Mouse (Mus musculus): ENCODE data around the gene Crlf1.

Crlf1 gene

GRCm38 (mm10) chr8:70468733-70469132 is 24.2 kb upstream of the Crlf1 start:
- DNase-seq (ENCODE audit: low read depth in 2 of 2, low spot score in 2 of 2) = no peak

DNA sequence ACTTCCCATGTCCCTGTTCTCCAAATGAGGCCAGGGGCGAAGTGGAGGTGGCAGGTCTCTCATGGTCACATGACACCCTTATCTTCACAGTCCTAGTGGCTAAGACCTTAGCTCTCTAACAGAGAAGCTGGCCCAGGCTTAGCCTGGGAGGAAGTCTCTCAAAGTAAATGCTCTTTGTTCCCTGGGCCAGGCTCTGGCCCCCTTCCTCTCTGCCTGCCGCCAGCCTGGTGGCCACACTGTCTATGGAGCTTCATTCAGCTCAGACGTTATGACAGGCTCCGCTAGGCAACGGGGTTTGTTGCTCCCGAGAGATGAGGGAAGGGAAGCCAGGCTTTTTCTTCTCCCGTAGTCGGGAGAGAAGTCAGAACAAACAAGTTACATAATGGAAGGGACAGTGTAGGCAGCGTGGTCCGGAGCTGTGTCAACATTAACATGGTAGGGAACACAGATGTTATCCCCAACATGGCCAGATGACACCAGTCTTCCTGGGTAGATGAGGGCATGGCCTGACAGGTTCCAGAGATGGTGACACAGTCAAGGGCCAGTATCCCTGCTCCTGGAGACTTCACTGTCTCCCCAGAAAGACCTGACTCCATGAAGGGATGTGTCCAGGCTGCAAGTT is 23.6 kb upstream of the Crlf1 start:
- DNase-seq (ENCODE audit: low read depth in 2 of 2, low spot score in 2 of 2) = no peak

DNA sequence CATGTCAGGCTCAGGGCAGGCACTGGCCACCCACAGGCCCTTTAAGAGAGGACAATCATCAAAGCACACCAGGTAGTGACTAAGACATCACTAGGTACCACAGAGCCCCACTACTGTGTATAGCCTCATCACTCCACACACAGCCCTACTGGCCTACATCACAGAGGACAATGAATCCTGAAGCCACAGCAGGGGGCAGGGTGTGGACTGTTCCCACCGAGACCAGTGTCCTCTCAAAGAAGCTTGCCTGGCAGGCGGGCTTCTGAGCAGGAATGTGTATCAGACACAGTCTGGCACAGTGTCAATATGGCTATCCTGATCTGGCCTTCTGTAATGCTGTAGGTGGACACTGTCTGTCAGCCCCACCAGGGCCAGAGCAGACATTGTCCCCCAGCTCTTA is 23.0 kb upstream of the Crlf1 start:
- DNase-seq (ENCODE audit: low read depth in 2 of 2, low spot score in 2 of 2) = no peak

GRCm38 (mm10) chr8:70471856-70472255 is 21.1 kb upstream of the Crlf1 start:
- DNase-seq (ENCODE audit: low read depth in 2 of 2, low spot score in 2 of 2) = no peak

- DNase-seq (ENCODE audit: low read depth in 2 of 2, low spot score in 2 of 2) = peak; percentile 83 to 92
These were observed 16.4 kb upstream of the Crlf1 start, which contains the start of gene Klhl26 for GRCm38 (mm10) chr8:70476333-70477268. Klhl26 (minus strand) TSS chr8:70476968.

GRCm38 (mm10) chr8:70477269-70477982 is 15.5 kb upstream of the Crlf1 start:
- no peak for DNase-seq (ENCODE audit: low read depth in 2 of 2, low spot score in 2 of 2)

DNA sequence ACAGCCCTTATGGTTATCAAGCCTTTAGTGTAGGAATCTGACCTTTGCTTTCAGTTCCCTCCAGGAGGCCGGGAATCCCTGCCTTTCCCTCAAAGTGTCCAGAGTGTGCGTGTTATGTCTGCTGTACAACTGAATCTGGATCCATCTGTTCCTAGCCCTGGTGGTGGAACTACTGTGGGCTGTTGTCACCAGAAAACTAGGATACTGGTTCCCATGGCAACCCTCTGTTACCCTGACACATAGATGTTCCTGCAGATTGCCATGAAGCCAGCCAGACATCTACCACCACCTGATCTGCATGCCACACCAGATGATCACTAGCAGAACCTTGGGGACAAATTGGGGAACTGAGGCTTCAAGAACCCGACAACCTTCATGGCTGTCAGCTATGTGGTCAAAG is 11.1 kb upstream of the Crlf1 start:
- DNase-seq (ENCODE audit: low read depth in 2 of 2, low spot score in 2 of 2) = no peak

DNA sequence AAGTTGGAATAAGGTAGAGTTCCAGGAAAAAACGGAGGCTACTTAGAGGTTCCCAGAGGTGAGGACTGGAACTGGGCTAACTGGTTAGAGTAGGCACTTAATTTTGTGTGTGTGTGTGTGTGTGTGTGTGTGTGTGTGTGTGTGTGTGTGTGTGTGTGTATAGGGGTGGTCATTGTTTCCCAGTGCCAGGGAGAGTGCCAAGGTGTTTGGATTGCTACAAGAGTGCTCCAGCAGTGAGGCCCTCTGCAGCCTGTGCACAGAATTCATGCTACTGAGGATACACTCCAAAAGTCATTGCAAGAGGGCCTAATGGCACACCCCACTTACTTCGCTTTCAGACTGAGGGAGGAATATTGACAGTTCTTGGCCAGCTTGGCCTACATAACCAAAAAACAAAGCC is 10.0 kb upstream of the Crlf1 start:
- no peak for DNase-seq (ENCODE audit: low read depth in 2 of 2, low spot score in 2 of 2)

- DNase-seq (ENCODE audit: low read depth in 2 of 2, low spot score in 2 of 2) = no peak
These were observed 6.7 kb upstream of the Crlf1 start for GRCm38 (mm10) chr8:70486191-70486681.

- no peak for DNase-seq (ENCODE audit: low read depth in 2 of 2, low spot score in 2 of 2)
These were observed 5.9 kb upstream of the Crlf1 start, which contains the start of gene Tmem59l for GRCm38 (mm10) chr8:70486941-70487520. Tmem59l (minus strand) TSS chr8:70487358.

GRCm38 (mm10) chr8:70487993-70488796 is 4.8 kb upstream of the Crlf1 start:
- no peak for DNase-seq (ENCODE audit: low read depth in 2 of 2, low spot score in 2 of 2)

DNA sequence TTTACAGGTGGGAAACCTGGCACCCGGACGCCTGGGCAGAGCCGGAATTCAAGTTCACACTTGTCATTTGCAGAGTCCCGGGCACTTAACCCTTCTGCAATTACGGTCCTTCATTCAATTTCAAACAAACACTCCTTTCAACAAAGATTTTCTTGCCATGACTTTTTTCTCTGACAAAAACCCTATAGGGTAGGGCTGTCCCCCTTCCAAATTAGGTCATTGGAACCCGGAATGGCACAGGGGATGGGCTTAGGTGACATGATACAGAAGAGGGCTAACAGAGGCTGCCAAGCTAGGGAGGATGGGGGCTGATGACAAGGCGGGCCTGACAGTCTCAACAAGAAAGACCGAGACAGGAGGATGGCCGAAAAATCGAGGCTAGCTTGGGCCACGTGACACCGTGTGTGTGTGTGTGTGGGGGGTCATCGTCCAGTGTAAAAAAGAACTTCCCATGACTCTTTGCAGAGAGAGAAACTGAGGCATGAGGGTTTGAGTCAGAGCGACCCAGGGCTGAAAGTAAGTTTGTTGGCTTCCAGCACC is 4.0 kb upstream of the Crlf1 start:
- no peak for DNase-seq (ENCODE audit: low read depth in 2 of 2, low spot score in 2 of 2)

- no peak for DNase-seq (ENCODE audit: low read depth in 2 of 2, low spot score in 2 of 2)
These were observed 3.4 kb upstream of the Crlf1 start for GRCm38 (mm10) chr8:70489576-70489975.

DNA sequence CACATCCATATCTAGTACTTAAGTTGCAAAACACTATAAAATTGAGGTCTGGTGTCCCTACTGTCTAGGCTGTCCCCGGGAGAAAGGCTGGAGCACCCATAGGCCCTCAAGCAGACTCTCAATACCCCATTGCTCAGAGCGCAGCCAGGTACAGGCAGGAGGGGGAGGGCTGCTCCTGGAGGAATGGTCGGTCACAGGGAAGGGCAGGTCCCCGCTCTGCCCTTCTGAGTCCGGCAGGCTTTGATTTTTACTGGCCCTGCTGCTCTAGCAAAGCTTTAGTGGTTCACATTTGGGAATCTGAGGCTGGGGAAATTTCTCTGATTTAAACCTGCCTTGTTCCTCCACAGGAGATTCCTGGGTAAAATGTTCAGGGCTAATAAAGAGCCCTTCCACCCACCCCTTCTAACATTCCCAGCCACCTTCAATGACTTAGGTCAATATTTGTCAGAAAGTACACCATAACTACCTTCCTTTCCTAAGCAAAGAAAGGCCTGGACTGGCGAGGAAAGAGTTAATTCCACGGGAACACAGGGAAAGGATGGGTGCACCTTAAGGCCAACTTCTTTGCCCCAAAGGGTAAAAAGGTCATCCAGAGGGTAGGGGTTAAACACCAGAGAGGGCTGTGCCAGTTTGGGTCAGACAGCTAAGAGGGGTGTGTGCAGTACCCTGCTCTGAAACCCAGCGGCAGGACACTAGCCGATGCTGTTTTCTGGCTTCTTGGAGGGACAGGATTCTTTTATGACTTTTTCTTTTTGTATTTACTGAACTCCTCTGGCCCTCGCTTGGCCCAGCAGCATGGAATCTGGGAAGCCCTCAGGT is 2.7 kb upstream of the Crlf1 start:
- DNase-seq (ENCODE audit: low read depth in 2 of 2, low spot score in 2 of 2) = no peak

- DNase-seq (ENCODE audit: low read depth in 2 of 2, low spot score in 2 of 2) = no peak
These were observed 2.0 kb upstream of the Crlf1 start for GRCm38 (mm10) chr8:70490880-70491495.

DNA sequence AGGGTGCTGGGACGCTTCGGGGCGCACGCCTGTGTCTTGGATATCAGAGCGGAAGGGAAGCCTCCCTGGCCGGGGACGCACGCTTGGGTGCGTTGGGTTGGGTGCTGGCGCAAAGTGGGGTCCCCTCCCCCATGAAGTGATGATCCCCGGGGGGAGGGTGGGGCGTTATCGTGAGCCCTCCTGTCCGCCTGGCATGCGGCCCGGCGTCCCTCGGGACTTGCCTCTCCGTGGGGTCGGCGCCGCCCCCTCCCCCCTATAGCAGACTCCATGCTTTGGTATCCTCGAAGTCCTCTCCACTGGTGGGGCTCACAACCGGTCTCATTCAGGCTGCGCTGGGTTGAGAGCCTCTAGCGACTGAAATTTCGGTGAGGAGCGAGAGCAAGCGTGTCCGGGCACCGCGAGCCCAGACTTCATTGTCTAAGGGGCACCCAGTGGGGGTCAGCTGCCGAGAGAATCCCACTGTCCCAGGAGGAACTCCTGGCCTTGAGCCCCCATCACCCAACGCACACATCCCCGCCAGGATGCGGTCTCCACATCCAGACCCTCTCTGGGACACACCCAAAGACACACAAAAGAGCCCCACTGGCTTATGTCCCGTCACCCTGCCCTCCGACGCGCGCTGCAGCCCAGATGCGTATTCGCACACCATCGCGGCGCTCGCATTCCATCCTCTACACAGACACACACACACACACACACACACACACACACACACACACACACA is 896 bp downstream of the Crlf1 start:
- no peak for DNase-seq (ENCODE audit: low read depth in 2 of 2, low spot score in 2 of 2)

- DNase-seq (ENCODE audit: low read depth in 2 of 2, low spot score in 2 of 2) = no peak
These were observed 1.5 kb downstream of the Crlf1 start for GRCm38 (mm10) chr8:70494416-70494945.
